Mouse (Mus musculus) midbrain, embryonic 15.5 days (tissue): ENCODE measurements around the gene Gm11273. TPM values are rescaled to one million over a fixed set of nuclear protein-coding genes. Genes with fewer than 3 reads are reported as not detected.
"Not testable (repeated sequence)": the region's sequence is repeated elsewhere in the genome, so short reads cannot be mapped to it uniquely, and the experiment has no call there.

ENCODE experiments used
- ATAC-seq: fragments of 200-750 bp; cut with Nextera tagmentation; replicated peaks from 2 replicates; pipeline ENCODE4 v1.8.0; 2017; ENCODE audit warnings: moderate TSS enrichment
- H3K27ac ChIP-seq: fragments of 300-500 bp; sonication (generic); 2 replicates; pipeline ENCODE4 v1.5.1; 2015; ENCODE audit warnings: mild to moderate bottlenecking, inconsistent platforms
- H3K27me3 ChIP-seq: fragments of 300-500 bp; sonication (generic); replicated peaks from 2 replicates; pipeline ENCODE4 v1.6.1; 2015; ENCODE audit warnings: inconsistent platforms
- H3K36me3 ChIP-seq: fragments of 300-500 bp; sonication (generic); replicated peaks from 2 replicates; pipeline ENCODE4 v1.6.1; 2015; ENCODE audit warnings: inconsistent platforms
- H3K4me1 ChIP-seq: fragments of 300-500 bp; sonication (generic); 2 replicates; pipeline ENCODE4 v1.6.1; 2015; ENCODE audit warnings: inconsistent platforms
- H3K4me2 ChIP-seq: fragments of 300-500 bp; sonication (generic); 2 replicates; pipeline ENCODE4 v1.6.1; 2015; ENCODE audit warnings: inconsistent platforms, mild to moderate bottlenecking, moderate library complexity
- H3K4me3 ChIP-seq: fragments of 300-500 bp; sonication (generic); 2 replicates; pipeline ENCODE4 v1.5.1; 2015; ENCODE audit warnings: mild to moderate bottlenecking, inconsistent platforms
- H3K9ac ChIP-seq: fragments of 300-500 bp; sonication (generic); 2 replicates; pipeline ENCODE4 v1.6.1; 2015; ENCODE audit warnings: mild to moderate bottlenecking, inconsistent platforms
- H3K9me3 ChIP-seq: fragments of 300-500 bp; sonication (generic); 2 replicates; pipeline ENCODE4 v1.6.1; 2016; ENCODE audit warnings: inconsistent platforms
- WGBS: fragments of 180-500 bp; shearing (Covaris S2); methylation state at CpG from one replicate; pipeline ENCODE4 v1.1.7; 2015; ENCODE audit warnings: mixed read lengths; 5-methylcytosine and 5-hydroxymethylcytosine counted together
- polyA plus RNA-seq: library from polyadenylated mRNA; unstranded; fragments of >200 nt; fragmentation: Nextera tagmentation; extraction: Ambion mirVana; gene quantifications from 2 replicates; pipeline ENCODE4 v1.2.1, GENCODE M21; 2015

The Gm11273 gene
- polyA plus RNA-seq: 8.5 and 9.5 TPM in 2 replicates

DNA sequence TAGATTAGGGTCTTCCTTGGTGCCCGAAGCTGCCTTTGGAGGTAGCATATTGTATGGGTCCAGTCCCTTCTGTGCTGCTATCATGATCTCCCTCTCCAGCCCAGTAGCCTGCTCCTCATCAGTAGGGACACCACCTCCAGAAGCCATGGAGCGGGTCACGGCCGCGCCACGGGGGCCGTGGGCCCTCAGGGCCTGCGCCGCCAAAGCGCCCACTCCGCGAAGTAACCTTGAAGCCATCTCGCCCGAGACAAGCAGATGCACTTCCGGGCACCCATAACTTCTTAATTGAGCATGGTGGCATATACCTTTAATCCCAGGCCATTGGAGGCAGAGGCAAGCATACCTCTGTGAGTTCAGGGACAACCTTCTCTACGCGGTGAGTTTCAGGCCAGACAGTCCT, at the start of gene Gm11273:
Gene Gm11273 (minus strand): TSS at position 237 of the 400 bp plus-strand sequence.
- not testable (repeated sequence) for ATAC-seq, H3K4me3 ChIP-seq, H3K27me3 ChIP-seq, H3K9me3 ChIP-seq, H3K36me3 ChIP-seq, H3K4me2 ChIP-seq, H3K27ac ChIP-seq, H3K4me1 ChIP-seq, H3K9ac ChIP-seq
- 92% methylated on average over 17 of the region's 17 CpGs for WGBS

DNA sequence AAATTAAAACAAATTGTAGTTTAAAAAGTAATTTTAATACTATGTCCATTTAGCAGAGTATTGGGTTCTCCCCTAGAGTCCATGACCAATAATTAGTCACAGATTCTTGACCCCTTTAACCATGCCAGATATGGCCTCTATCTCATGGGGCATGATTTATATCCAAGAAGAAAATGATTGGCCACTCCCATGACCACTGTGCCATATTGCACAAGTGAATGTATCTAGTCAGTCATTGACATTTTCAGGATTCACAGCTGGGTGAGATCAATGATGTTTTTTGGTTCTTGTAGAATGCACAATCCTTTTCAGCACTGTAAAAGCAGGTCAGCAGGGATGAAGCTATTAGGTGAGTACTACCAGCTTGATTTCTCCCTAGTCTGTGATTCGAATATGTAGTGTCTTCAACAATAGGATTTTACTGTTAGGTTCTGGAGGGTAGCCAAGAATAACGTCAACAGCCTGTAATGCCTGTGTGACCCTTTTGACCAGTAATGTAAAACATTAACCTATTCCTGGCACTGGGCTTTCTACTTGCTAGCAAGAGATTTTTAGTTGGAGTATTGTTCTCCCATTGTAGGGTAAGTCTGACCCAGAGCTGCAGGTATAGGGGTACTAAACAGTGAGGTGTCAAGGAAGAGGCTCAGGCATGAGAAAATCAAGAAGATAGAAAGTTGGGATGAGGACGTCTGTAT, 49.3 kb upstream of the Gm11273 start:
- Histone ChIP-seq H3K9me3 (no peaks in the 10 kb centered on the region), H3K9ac (no peak overlapping the region), H3K4me2 (no peak overlapping the region), H3K4me1 (no peaks in the 10 kb centered on the region), H3K27ac (no peak overlapping the region), H3K4me3 (no peak overlapping the region), H3K36me3 (no peaks in the 10 kb centered on the region), H3K27me3 (no peaks in the 10 kb centered on the region)
- ATAC-seq: no peak
- WGBS: 62% methylated on average over 3 of the region's 3 CpGs

- no peak for ATAC-seq
- Histone ChIP-seq H3K4me3 (no peak overlapping the region), H3K27me3 (no peaks in the 10 kb centered on the region), H3K36me3 (no peaks in the 10 kb centered on the region), H3K9ac (no peak overlapping the region), H3K27ac (no peak overlapping the region), H3K4me2 (no peak overlapping the region), H3K9me3 (no peaks in the 10 kb centered on the region), H3K4me1 (no peaks in the 10 kb centered on the region)
- 88% methylated on average over 3 of the region's 3 CpGs for WGBS
Measured at GRCm38 (mm10) chr13:21549487-21549886, 48.3 kb upstream of the Gm11273 start.

- Histone ChIP-seq H3K27ac (no peak within 1 kb of the TSS), H3K4me3 (no peak within 1 kb of the TSS), H3K4me2 (no peak within 1 kb of the TSS), H3K4me1 (no peaks in the 10 kb centered on the region), H3K27me3 (no peaks in the 10 kb centered on the region), H3K9ac (no peak within 1 kb of the TSS), H3K36me3 (no peaks in the 10 kb centered on the region), H3K9me3 (no peaks in the 10 kb centered on the region)
- ATAC-seq: no peak
- WGBS: 86% methylated on average over 1 of the region's 1 CpGs
Measured at GRCm38 (mm10) chr13:21542708-21543107, 41.5 kb upstream of the Gm11273 start, which contains the start of gene Olfr1366. Gene Olfr1366, minus strand, starts transcription at chr13:21542808.

GRCm38 (mm10) chr13:21530781-21531201, 29.6 kb upstream of the Gm11273 start, which contains the start of gene Zkscan8:
Gene Zkscan8, minus strand, starts transcription at chr13:21531120.
- peak within 1 kb of the TSS; percentile 91 for H3K27ac ChIP-seq
- peak; percentile 100 for ATAC-seq
- H3K36me3 ChIP-seq: 0 out of 2 replicates have a peak, but pooled peaks cover 8% of the 10 kb centered on the region
- peaks cover 11% of the 10 kb centered on the region for H3K4me1 ChIP-seq
- H3K9ac ChIP-seq: peak within 1 kb of the TSS; percentile 95
- peak within 1 kb of the TSS; percentile 83 for H3K4me2 ChIP-seq
- H3K9me3 ChIP-seq: no peaks in the 10 kb centered on the region
- WGBS: under 1% methylated on average over 39 of the region's 39 CpGs
- H3K4me3 ChIP-seq: peak within 1 kb of the TSS; percentile 92
- H3K27me3 ChIP-seq: no peaks in the 10 kb centered on the region

DNA sequence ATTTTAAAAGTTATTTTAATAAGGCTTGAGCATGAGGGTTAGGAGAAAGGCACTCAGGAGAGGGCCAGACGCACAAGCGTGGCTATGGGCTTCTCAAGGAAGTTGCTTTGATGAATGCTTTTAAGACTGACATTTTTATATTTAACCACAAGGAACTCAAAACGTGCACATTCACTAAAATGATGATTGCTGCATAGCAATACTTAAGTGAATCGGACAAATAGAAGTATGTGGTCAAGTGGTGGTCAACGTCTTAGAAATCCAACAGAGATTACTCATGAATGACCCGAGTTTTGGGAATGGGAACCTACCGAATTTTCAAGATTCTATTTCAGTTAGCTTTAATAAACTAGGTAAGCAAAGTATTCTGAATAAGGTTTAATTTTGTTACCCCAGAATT, 28.9 kb upstream of the Gm11273 start:
- Histone ChIP-seq H3K27me3 (no peaks in the 10 kb centered on the region), H3K4me1 (peaks cover 11% of the 10 kb centered on the region), H3K4me3 (peak overlapping the region; percentile 92), H3K36me3 (peaks cover 11% of the 10 kb centered on the region; the same call in 1 of the 2 replicates), H3K27ac (no peak overlapping the region), H3K4me2 (peak overlapping the region; percentile 83), H3K9ac (no peak overlapping the region), H3K9me3 (no peaks in the 10 kb centered on the region)
- WGBS: 51% methylated on average over 7 of the region's 7 CpGs
- no peak for ATAC-seq

GRCm38 (mm10) chr13:21506221-21506649, 5.0 kb upstream of the Gm11273 start:
- peak; percentile 100 for ATAC-seq
- Histone ChIP-seq H3K9ac (peak overlapping the region; percentile 42), H3K36me3 (no peaks in the 10 kb centered on the region), H3K27ac (peak overlapping the region; percentile 73), H3K27me3 (no peaks in the 10 kb centered on the region), H3K4me3 (peak overlapping the region; percentile 50), H3K4me1 (peaks cover 2% of the 10 kb centered on the region; the same call in 1 of the 2 replicates), H3K4me2 (peak overlapping the region; percentile 57), H3K9me3 (no peaks in the 10 kb centered on the region)
- under 1% methylated on average over 21 of the region's 21 CpGs for WGBS

- 92% methylated on average over 5 of the region's 5 CpGs for WGBS
- Histone ChIP-seq H3K4me1 (peaks cover 2% of the 10 kb centered on the region; the same call in 1 of the 2 replicates), H3K27me3 (no peaks in the 10 kb centered on the region), H3K4me3 (no peak overlapping the region), H3K36me3 (no peaks in the 10 kb centered on the region), H3K9ac (no peak overlapping the region), H3K4me2 (no peak overlapping the region), H3K9me3 (no peaks in the 10 kb centered on the region), H3K27ac (no peak overlapping the region)
- ATAC-seq: no peak
Measured at GRCm38 (mm10) chr13:21502296-21502695, 1.1 kb upstream of the Gm11273 start.

DNA sequence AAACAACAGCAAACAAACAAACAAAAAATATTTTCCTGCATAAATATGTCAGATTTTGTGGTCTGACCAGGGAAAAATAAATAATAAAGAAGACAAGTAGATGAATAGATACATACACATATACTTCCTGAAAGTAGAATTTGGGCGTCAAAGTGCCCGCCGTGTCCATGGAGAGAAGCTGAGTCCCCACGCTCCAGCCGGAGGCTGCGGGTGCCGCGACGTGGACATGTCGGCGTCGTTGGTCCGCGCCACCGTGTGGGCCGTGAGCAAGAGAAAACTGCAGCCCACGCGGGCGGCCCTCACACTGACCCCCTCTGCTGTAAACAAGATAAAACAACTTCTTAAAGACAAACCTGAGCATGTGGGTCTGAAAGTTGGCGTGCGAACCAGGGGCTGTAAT, 6.1 kb downstream of the Gm11273 start, which contains the start of gene AK157302:
Gene AK157302 (plus strand): TSS at position 144 of the 400 bp plus-strand sequence.
- Histone ChIP-seq H3K4me1 (no peaks in the 10 kb centered on the region), H3K9me3 (no peaks in the 10 kb centered on the region), H3K36me3 (no peaks in the 10 kb centered on the region), H3K4me2 (no peak within 1 kb of the TSS), H3K9ac (no peak within 1 kb of the TSS), H3K27me3 (no peaks in the 10 kb centered on the region), H3K4me3 (no peak within 1 kb of the TSS), H3K27ac (no peak within 1 kb of the TSS)
- no peak for ATAC-seq
- 95% methylated on average over 21 of the region's 21 CpGs for WGBS

- H3K9ac ChIP-seq: no peak overlapping the region
- no peak overlapping the region for H3K4me2 ChIP-seq
- no peaks in the 10 kb centered on the region for H3K9me3 ChIP-seq
- 94% methylated on average over 5 of the region's 5 CpGs for WGBS
- no peak overlapping the region for H3K27ac ChIP-seq
- peaks cover 3% of the 10 kb centered on the region; the same call in 1 of the 2 replicates for H3K36me3 ChIP-seq
- no peak for ATAC-seq
- no peaks in the 10 kb centered on the region for H3K4me1 ChIP-seq
- no peak overlapping the region for H3K4me3 ChIP-seq
- no peaks in the 10 kb centered on the region for H3K27me3 ChIP-seq
Measured at GRCm38 (mm10) chr13:21492847-21493246, 8.4 kb downstream of the Gm11273 start.

DNA sequence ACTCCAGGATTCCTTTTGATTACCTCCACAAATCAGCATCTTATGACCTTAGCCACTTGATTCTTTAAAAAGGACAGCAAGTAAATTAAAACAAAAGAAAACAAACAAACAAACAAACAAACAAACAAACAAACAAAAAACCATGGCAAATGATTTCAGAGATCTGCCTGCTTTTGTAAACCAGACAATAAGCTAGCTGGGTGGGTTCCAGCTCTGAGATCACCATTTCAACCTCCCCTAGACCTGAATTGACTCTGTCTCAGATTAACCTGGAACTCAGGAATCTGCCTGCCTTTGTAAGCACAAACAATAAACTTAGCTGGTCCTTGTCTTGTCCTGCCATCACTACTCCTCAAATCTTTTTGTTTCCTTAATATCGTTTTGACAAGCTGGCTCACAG, 14.3 kb downstream of the Gm11273 start:
- Histone ChIP-seq H3K9ac (no peak overlapping the region), H3K36me3 (peaks cover 29% of the 10 kb centered on the region), H3K9me3 (no peaks in the 10 kb centered on the region; the same call in 1 of the 2 replicates), H3K4me1 (no peaks in the 10 kb centered on the region), H3K27ac (no peak overlapping the region), H3K4me3 (no peak overlapping the region), H3K4me2 (no peak overlapping the region), H3K27me3 (no peaks in the 10 kb centered on the region)
- ATAC-seq: no peak
- 96% methylated on average over 1 of the region's 1 CpGs for WGBS

DNA sequence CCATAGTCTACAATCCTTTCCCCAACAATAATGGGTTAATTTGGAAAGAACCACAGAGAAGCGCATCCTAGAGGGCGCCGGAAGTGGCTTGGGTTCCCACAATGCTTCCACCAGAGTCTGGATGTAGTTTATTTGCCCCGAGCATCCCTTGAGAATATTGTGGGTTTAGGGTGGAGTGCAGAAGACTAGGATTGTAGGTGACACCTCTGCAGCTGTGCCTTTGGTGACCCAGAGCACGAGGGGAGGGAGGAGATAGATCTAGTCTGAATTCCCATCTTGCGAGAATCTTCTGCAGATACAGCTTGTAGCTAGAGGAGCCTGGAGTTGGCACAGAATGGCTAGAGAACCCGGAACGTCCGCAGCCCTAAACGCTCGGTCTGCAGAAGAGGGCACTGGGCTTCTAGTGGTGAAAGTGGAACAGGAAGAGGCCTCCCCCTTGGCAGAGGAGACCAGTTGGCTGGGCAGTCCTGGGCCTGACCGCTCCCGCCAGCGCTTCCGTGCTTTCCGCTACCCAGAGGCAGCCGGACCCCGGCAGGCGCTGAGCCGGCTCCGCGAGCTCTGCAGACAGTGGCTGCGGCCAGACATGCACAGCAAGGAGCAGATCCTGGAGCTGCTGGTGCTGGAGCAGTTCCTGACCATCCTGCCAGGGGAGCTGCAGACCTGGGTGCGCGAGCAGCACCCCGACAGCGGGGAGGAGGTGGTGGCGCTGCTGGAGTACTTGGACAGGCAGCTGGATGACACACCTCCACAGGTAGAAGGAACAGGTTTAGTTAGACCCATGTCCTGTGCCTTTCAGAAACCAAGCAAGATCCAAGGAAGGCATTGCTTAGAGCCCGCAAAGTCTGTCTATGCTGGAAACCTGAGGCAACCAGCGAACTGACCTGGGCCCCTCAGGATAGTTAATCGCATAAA, 22.2 kb downstream of the Gm11273 start, which contains the start of the genes Zkscan4 and Gm10065:
Gene Zkscan4 (plus strand): TSS at position 149 of the 912 bp plus-strand sequence.
Gene Gm10065 (minus strand): TSS at position 683 of the 912 bp plus-strand sequence.
- peak; percentile 93 for ATAC-seq
- H3K9me3 ChIP-seq, H3K36me3 ChIP-seq, H3K27me3 ChIP-seq: not testable (repeated sequence)
- peak within 1 kb of the TSS; percentile 86 for H3K27ac ChIP-seq
- peaks cover 16% of the 10 kb centered on the region for H3K4me1 ChIP-seq
- H3K4me2 ChIP-seq: peak within 1 kb of the TSS; percentile 61
- H3K4me3 ChIP-seq: peak within 1 kb of the TSS; percentile 71
- 2% methylated on average over 29 of the region's 31 CpGs for WGBS
- peak within 1 kb of the TSS; percentile 69 for H3K9ac ChIP-seq
